Mouse (Mus musculus): ENCODE data around the gene Rtl6. TPM values are rescaled to one million over a fixed set of nuclear protein-coding genes. Genes with fewer than 3 reads are reported as not detected.

Rtl6 gene
- total and polyA plus RNA-seq, 3 experiments, result not detected

GRCm38 (mm10) chr15:84578607-84579006 lies 21.0 kb upstream of the Rtl6 start:
- H3K4me1 ChIP-seq (ENCODE audit: control insufficient read depth in 1 of 2, insufficient read depth in 2 of 2, low read length in 2 of 2), result no peaks in the 10 kb centered on the region
- no peak overlapping the region for H3K27ac ChIP-seq (ENCODE audit: control insufficient read depth, low read depth, low read length)
- no peaks in the 10 kb centered on the region for H3K9me3 ChIP-seq (replicated peaks; ENCODE audit: insufficient read depth, low read length)
- H3K4me3 ChIP-seq (ENCODE audit: control insufficient read depth in 1 of 2, insufficient read depth in 1 of 2, low read depth in 2 of 2, low read length in 2 of 2), result no peak overlapping the region
- H3K9ac ChIP-seq (ENCODE audit: control insufficient read depth, low read depth, low read length, poor library complexity, severe bottlenecking), result no peak overlapping the region
- no peaks in the 10 kb centered on the region for H3K36me3 ChIP-seq (ENCODE audit: control insufficient read depth in 1 of 2, insufficient read depth in 2 of 2, low read length in 2 of 2)
- TF ChIP-seq CHD2 (IDR thresholded peaks at IDR 0.05; ENCODE audit: low read length) (no peak), MAX (IDR thresholded peaks at IDR 0.05; ENCODE audit: low read length) (no peak), SMC3 (IDR thresholded peaks at IDR 0.05; ENCODE audit: low read depth, low read length) (no peak), MEF2A (IDR thresholded peaks at IDR 0.05; ENCODE audit: extremely low read depth, insufficient replicate concordance, low read depth, low read length, poor library complexity, severe bottlenecking) (no peak), ZC3H11A (IDR thresholded peaks at IDR 0.05; ENCODE audit: low read depth, low read length) (no peak), CHD1 (IDR thresholded peaks at IDR 0.05; ENCODE audit: low read depth, low read length) (no peak), NRF1 (IDR thresholded peaks at IDR 0.05; ENCODE audit: insufficient read depth, low read depth, low read length, poor library complexity, severe bottlenecking) (no peak), USF1 (IDR thresholded peaks at IDR 0.05; ENCODE audit: low read depth, low read length) (no peak), GATA1 (IDR thresholded peaks at IDR 0.05; ENCODE audit: low read depth, low read length) (no peak), ELF1 (IDR thresholded peaks at IDR 0.05; ENCODE audit: low read depth, low read length) (no peak), USF2 (IDR thresholded peaks at IDR 0.05; ENCODE audit: borderline replicate concordance in 1 of 2, insufficient read depth in 1 of 2, low read depth in 1 of 2, low read length in 2 of 2) (no peak), TBP (IDR thresholded peaks at IDR 0.05; ENCODE audit: low read depth, low read length) (no peak), MYB (IDR thresholded peaks at IDR 0.05; ENCODE audit: low read depth, low read length) (no peak)
- H3K79me2 ChIP-seq (ENCODE audit: control insufficient read depth, insufficient read depth, low read length, poor library complexity), result no peaks in the 10 kb centered on the region
- no peaks in the 10 kb centered on the region for H3K27me3 ChIP-seq (ENCODE audit: control insufficient read depth in 1 of 2, insufficient read depth in 2 of 2, low read length in 2 of 2)
- DNase-seq (ENCODE audit: low read depth, low spot score), result no peak

GRCm38 (mm10) chr15:84577019-84577418 lies 19.4 kb upstream of the Rtl6 start:
- Histone ChIP-seq H3K9me3 (replicated peaks; ENCODE audit: insufficient read depth, low read length) (no peaks in the 10 kb centered on the region), H3K36me3 (ENCODE audit: control insufficient read depth in 1 of 2, insufficient read depth in 2 of 2, low read length in 2 of 2) (no peaks in the 10 kb centered on the region), H3K27ac (ENCODE audit: control insufficient read depth, low read depth, low read length) (no peak overlapping the region), H3K27me3 (ENCODE audit: control insufficient read depth in 1 of 2, insufficient read depth in 2 of 2, low read length in 2 of 2) (no peaks in the 10 kb centered on the region), H3K4me1 (ENCODE audit: control insufficient read depth in 1 of 2, insufficient read depth in 2 of 2, low read length in 2 of 2) (no peaks in the 10 kb centered on the region), H3K9ac (ENCODE audit: control insufficient read depth, low read depth, low read length, poor library complexity, severe bottlenecking) (no peak overlapping the region), H3K79me2 (ENCODE audit: control insufficient read depth, insufficient read depth, low read length, poor library complexity) (no peaks in the 10 kb centered on the region), H3K4me3 (ENCODE audit: control insufficient read depth in 1 of 2, insufficient read depth in 1 of 2, low read depth in 2 of 2, low read length in 2 of 2) (no peak overlapping the region)
- no peak for DNase-seq (ENCODE audit: low read depth, low spot score)
- no peak for TF ChIP-seq BHLHE40 (IDR thresholded peaks at IDR 0.05; ENCODE audit: borderline replicate concordance, low read depth, low read length)
- no peak for TF ChIP-seq TCF12 (IDR thresholded peaks at IDR 0.05; ENCODE audit: low read depth, low read length)
- TF ChIP-seq NRF1 (IDR thresholded peaks at IDR 0.05; ENCODE audit: insufficient read depth, low read depth, low read length, poor library complexity, severe bottlenecking), result no peak
- TF ChIP-seq JUND (IDR thresholded peaks at IDR 0.05; ENCODE audit: low read depth, low read length), result no peak
- TF ChIP-seq ZC3H11A (IDR thresholded peaks at IDR 0.05; ENCODE audit: low read depth, low read length), result no peak
- TF ChIP-seq ETS1 (IDR thresholded peaks at IDR 0.05; ENCODE audit: low read depth, low read length), result no peak
- no peak for TF ChIP-seq GABPA (IDR thresholded peaks at IDR 0.05; ENCODE audit: low read depth, low read length)
- TF ChIP-seq POLR2AphosphoS5 (IDR thresholded peaks at IDR 0.05; ENCODE audit: borderline replicate concordance, low read depth, low read length), result no peak
- no peak for TF ChIP-seq UBTF (IDR thresholded peaks at IDR 0.05; ENCODE audit: borderline replicate concordance, insufficient read depth, low read depth, low read length)
- TF ChIP-seq CHD1 (IDR thresholded peaks at IDR 0.05; ENCODE audit: low read depth, low read length), result no peak
- TF ChIP-seq SMC3 (IDR thresholded peaks at IDR 0.05; ENCODE audit: low read depth, low read length), result no peak
- TF ChIP-seq POLR2AphosphoS2 (IDR thresholded peaks at IDR 0.05; ENCODE audit: low read length), result no peak
- no peak for TF ChIP-seq MEF2A (IDR thresholded peaks at IDR 0.05; ENCODE audit: extremely low read depth, insufficient replicate concordance, low read depth, low read length, poor library complexity, severe bottlenecking)
- TF ChIP-seq NELFE (IDR thresholded peaks at IDR 0.05; ENCODE audit: low read depth, low read length), result no peak
- TF ChIP-seq POLR2A (IDR thresholded peaks at IDR 0.05; ENCODE audit: control insufficient read depth in 1 of 2, insufficient read depth in 1 of 2, low read depth in 1 of 2, low read length in 2 of 2, poor library complexity in 1 of 2), result no peak
- TF ChIP-seq MAZ (IDR thresholded peaks at IDR 0.05; ENCODE audit: low read depth, low read length), result no peak
- TF ChIP-seq MYB (IDR thresholded peaks at IDR 0.05; ENCODE audit: low read depth, low read length), result no peak
- no peak for TF ChIP-seq USF1 (IDR thresholded peaks at IDR 0.05; ENCODE audit: low read depth, low read length)
- no peak for TF ChIP-seq ZKSCAN1 (IDR thresholded peaks at IDR 0.05; ENCODE audit: low read depth, low read length)
